Mouse (Mus musculus) bone marrow, adult 2 months (tissue): ENCODE measurements around the gene Olfr1058.
"Not testable (repeated sequence)": the region's sequence is repeated elsewhere in the genome, so short reads cannot be mapped to it uniquely, and the experiment has no call there.

Experiments
- CTCF ChIP-seq: fragments of 200-500 bp; IDR thresholded peaks from 2 replicates; pipeline ENCODE4 v1.5.1; 2011; ENCODE audit warnings: low read length, control low read depth; ENCODE audit not compliant: control insufficient read depth, insufficient read depth
- POLR2A ChIP-seq: fragments of 200-500 bp; IDR thresholded peaks from 2 replicates; pipeline ENCODE4 v1.6.1; 2011; ENCODE audit warnings: low read depth, mild to moderate bottlenecking, control low read depth, low read length, borderline replicate concordance; ENCODE audit not compliant: control insufficient read depth

DNA sequence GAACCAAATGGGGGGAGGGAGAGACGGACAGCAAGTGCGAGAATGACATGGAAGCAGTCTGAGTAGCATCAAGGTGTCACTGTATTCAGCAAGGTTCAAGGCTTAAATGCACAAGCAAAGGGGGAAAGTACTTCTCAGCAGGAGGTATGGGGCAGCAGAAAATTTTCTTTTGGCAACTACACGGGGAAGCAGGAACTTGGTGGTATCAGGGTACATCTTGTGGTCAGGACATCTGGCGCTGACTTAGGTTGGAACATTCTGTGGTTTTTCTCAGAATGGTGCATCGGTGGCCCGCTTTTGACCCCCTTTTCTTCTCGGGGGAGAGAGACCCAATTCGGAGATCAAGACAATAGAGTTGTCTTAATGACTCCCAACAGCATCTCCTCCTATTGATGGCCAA is 40.1 kb upstream of the Olfr1058 start:
- TF ChIP-seq CTCF, POLR2A: not testable (repeated sequence)
